Mouse (Mus musculus) lung, embryonic 14.5 days (tissue): ENCODE data around the gene Gm5150. TPM values are rescaled to one million over a fixed set of nuclear protein-coding genes. Genes with fewer than 3 reads are reported as not detected.
"Not testable (repeated sequence)": the region's sequence is repeated elsewhere in the genome, so short reads cannot be mapped to it uniquely, and the experiment has no call there.

Experiments used
- ATAC-seq: fragments of 200-750 bp; cut with Nextera tagmentation; 2 replicates; pipeline ENCODE4 v1.8.0; 2017; ENCODE audit warnings: mild to moderate bottlenecking, moderate TSS enrichment, moderate library complexity; ENCODE audit not compliant: insufficient read depth
- DNase-seq: peaks from one replicate; pipeline ENCODE4 v3.0.0-alpha.2; 2015
- H3K27ac ChIP-seq: fragments of 300-500 bp; sonication (generic); 2 replicates; pipeline ENCODE4 v1.5.1; 2014; ENCODE audit warnings: low read depth, mild to moderate bottlenecking, moderate library complexity
- H3K27me3 ChIP-seq: fragments of 300-500 bp; sonication (generic); 2 replicates; pipeline ENCODE4 v1.6.1; 2014; ENCODE audit warnings: low read length, control low read depth; ENCODE audit not compliant: insufficient read depth
- H3K36me3 ChIP-seq: fragments of 300-500 bp; sonication (generic); 2 replicates; pipeline ENCODE4 v1.6.1; 2014; ENCODE audit warnings: control low read depth; ENCODE audit not compliant: insufficient read depth
- H3K4me1 ChIP-seq: fragments of 300-500 bp; sonication (generic); 2 replicates; pipeline ENCODE4 v1.6.1; 2014; ENCODE audit warnings: antibody characterized with exemption, control low read depth; ENCODE audit not compliant: insufficient read depth
- H3K4me2 ChIP-seq: fragments of 300-500 bp; sonication (generic); 2 replicates; pipeline ENCODE4 v1.6.1; 2014; ENCODE audit warnings: mild to moderate bottlenecking
- H3K4me3 ChIP-seq: fragments of 300-500 bp; sonication (generic); 2 replicates; pipeline ENCODE4 v1.5.1; 2014; ENCODE audit warnings: low read depth, low read length
- H3K9ac ChIP-seq: fragments of 300-500 bp; sonication (generic); 2 replicates; pipeline ENCODE4 v1.6.1; 2014
- H3K9me3 ChIP-seq: fragments of 300-500 bp; sonication (generic); 2 replicates; pipeline ENCODE4 v1.6.1; 2016; ENCODE audit warnings: low read depth, low read length, control low read depth
- CTCF ChIP-seq: IDR thresholded peaks from 2 replicates; pipeline ENCODE4 v1.5.1; 2016; ENCODE audit warnings: antibody characterized with exemption, low read depth
- WGBS: fragments of 180-500 bp; shearing (Covaris S2); extraction: QIAGEN DNeasy Blood & Tissue Kit; methylation state at CpG from one replicate; pipeline ENCODE4 v1.1.7; 2014; 5-methylcytosine and 5-hydroxymethylcytosine counted together
- microRNA-seq: library from miRNA; unstranded; fragments of <30 nt; microRNA quantifications from one replicate; pipeline ENCODE4, GENCODE M21; 2016; ENCODE audit warnings: borderline number of aligned reads
- polyA plus RNA-seq: library from polyadenylated mRNA; unstranded; fragments of >200 nt; fragmentation: Nextera tagmentation; extraction: Ambion mirVana; gene quantifications from 2 replicates; pipeline ENCODE4 v1.2.1, GENCODE M21; 2014

Gene Gm5150
- polyA plus RNA-seq, 1 experiment from 2014 or later, result not detected

DNA sequence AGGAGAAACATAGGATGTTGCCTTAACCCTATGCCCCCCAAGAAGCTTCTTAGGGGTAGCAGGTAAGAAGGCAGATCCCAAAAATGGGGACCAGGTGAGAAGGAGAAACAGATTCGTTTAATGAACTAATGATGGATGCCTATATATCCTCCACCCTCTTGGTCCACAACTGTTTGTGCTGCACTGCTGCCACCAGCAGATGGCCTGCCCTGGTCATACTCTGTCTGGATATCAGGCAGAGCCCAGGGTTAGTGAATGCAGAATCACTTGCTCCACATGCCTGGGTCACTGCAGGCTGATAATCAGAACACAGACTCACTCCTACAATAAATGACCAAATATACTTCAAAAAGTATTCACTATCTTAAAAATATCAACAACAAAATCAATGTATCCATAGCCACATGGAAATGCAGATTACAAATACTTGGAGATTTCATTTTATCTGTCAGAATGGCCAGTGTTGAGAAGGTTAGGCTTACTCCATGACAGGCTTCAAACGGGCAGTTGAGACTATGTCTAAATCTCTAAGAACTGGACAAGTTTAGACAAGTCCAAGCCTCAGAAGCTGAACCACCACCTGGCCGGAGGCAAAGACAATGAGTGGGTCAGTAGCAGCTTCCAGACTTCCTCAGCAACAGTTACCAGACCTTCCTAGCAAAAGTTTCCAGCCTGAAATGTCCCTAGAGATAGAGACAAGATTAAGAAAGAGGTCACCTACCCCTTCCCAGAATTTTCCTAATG is 2.2 kb downstream of the Gm5150 start:
- H3K36me3 ChIP-seq, result no peaks in the 10 kb centered on the region
- WGBS, result 70% methylated on average over 3 of the region's 3 CpGs
- ATAC-seq (no peak), DNase-seq (no peak)
- no peaks in the 10 kb centered on the region for H3K27me3 ChIP-seq
- no peak overlapping the region for H3K27ac ChIP-seq
- H3K4me1 ChIP-seq, result no peaks in the 10 kb centered on the region
- TF ChIP-seq CTCF, result no peak
- no peak overlapping the region for H3K9ac ChIP-seq
- H3K9me3 ChIP-seq, result no peaks in the 10 kb centered on the region
- H3K4me2 ChIP-seq, result no peak overlapping the region
- no peak overlapping the region for H3K4me3 ChIP-seq

DNA sequence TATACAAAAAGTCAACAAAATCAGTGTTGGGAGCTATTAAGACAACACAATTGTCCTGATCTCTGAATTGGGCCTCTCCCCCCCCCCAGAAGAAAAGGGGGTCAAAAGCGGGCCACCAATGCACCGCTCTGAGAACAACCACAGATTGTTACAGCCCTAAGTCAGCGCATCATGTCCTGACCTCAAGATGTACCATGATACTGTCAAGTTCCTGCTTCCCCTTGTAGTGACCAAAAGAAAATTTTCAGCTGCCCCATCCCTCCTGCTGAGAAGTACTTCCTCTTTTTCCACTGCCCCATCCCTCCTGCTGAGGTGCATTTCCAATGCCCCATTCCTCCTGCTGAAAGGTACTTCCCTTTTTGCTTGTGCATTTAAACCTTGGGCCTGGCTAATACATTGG is 6.8 kb downstream of the Gm5150 start:
- WGBS, result 76% methylated on average over 3 of the region's 3 CpGs
- H3K4me2 ChIP-seq, DNase-seq, H3K9me3 ChIP-seq, H3K4me1 ChIP-seq, H3K27ac ChIP-seq, H3K36me3 ChIP-seq, ATAC-seq, H3K4me3 ChIP-seq, H3K27me3 ChIP-seq, H3K9ac ChIP-seq: not testable (repeated sequence)

DNA sequence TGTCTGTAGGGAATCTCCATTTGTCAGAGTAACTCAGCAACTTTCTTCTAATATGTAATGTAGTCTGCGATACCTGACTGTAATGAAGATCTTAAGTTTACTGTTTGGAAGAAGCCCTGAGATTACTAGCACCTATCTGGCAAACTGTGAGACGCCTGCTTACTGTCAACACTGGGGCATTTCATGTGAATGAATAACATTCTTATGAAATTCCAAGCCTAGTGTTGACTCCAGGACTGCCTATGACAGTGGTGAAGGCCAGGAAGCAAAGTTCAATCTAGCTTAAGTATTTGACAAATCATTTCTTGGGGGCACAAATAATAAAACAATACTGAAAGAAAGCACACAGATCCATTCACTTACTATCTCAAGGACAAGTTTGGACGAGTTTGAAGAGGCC is 24.0 kb downstream of the Gm5150 start:
- 54% methylated on average over 3 of the region's 3 CpGs for WGBS
- H3K4me3 ChIP-seq, result no peak overlapping the region
- no peaks in the 10 kb centered on the region for H3K4me1 ChIP-seq
- ATAC-seq (no peak), DNase-seq (no peak)
- H3K27me3 ChIP-seq, result no peaks in the 10 kb centered on the region
- H3K9ac ChIP-seq, result no peak overlapping the region
- H3K36me3 ChIP-seq, result no peaks in the 10 kb centered on the region
- no peak for TF ChIP-seq CTCF
- no peaks in the 10 kb centered on the region for H3K9me3 ChIP-seq
- H3K27ac ChIP-seq, result no peak overlapping the region
- no peak overlapping the region for H3K4me2 ChIP-seq

DNA sequence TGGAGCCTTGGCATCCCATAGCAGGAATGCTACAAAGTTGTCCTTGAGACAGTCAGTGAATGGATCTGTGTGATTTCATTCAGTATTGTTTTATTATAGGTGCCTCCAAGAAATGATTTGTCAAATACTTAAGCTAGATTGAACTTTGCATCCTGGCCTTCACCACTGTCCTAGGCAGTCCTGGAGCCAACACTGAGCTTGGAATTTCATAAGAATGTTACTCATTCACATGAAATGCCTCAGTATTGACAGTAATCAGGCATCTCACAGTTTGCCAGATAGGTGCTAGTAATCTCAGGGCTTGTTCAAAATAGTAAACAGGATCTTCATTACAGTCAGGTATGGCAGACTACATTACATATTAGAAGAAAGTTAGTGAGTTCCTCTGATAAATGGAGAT is 49.3 kb downstream of the Gm5150 start:
- no peak overlapping the region for H3K4me3 ChIP-seq
- no peaks in the 10 kb centered on the region for H3K4me1 ChIP-seq
- TF ChIP-seq CTCF, result no peak
- H3K9me3 ChIP-seq, result no peaks in the 10 kb centered on the region; the same call in 1 of the 2 replicates
- no peak overlapping the region for H3K9ac ChIP-seq
- no peaks in the 10 kb centered on the region for H3K27me3 ChIP-seq
- ATAC-seq (no peak), DNase-seq (no peak)
- H3K27ac ChIP-seq, result no peak overlapping the region
- no peaks in the 10 kb centered on the region for H3K36me3 ChIP-seq
- H3K4me2 ChIP-seq, result no peak overlapping the region

Small RNA genes lying within 50 kb of the gene (microRNA-seq; reads per million reads assigned to microRNA genes)
- not detected for gene Gm24694

Other genes starting within 250 kb of the Gm5150 start
- 0.22 TPM in 1 of 2 replicates, not detected in the other for gene Sirpb1c, start 157.9 kb downstream of the Gm5150 start, polyA plus RNA-seq